Mouse (Mus musculus): ENCODE measurements around the gene Olfr156.
"Not testable (repeated sequence)": the region's sequence is repeated elsewhere in the genome, so short reads cannot be mapped to it uniquely, and the experiment has no call there.

The Olfr156 gene

GRCm38 (mm10) chr4:43795844-43796243 is 27.9 kb downstream of the Olfr156 start:
- not testable (repeated sequence) for H3K27me3 ChIP-seq (ENCODE audit: control insufficient read depth, insufficient read depth, low read length, poor library complexity, severe bottlenecking); H3K36me3 ChIP-seq (ENCODE audit: control insufficient read depth, insufficient read depth, low read length, poor library complexity, severe bottlenecking); DNase-seq (ENCODE audit: low read depth, low spot score)

GRCm38 (mm10) chr4:43795296-43795695 is 28.4 kb downstream of the Olfr156 start:
- Histone ChIP-seq H3K36me3 (ENCODE audit: control insufficient read depth, insufficient read depth, low read length, poor library complexity, severe bottlenecking) (no peaks in the 10 kb centered on the region), H3K27me3 (ENCODE audit: control insufficient read depth, insufficient read depth, low read length, poor library complexity, severe bottlenecking) (no peaks in the 10 kb centered on the region; the same call in 1 of the 2 replicates)
- no peak for DNase-seq (ENCODE audit: low read depth, low spot score)

GRCm38 (mm10) chr4:43772304-43772703 is 51.4 kb downstream of the Olfr156 start:
- H3K27me3 ChIP-seq (ENCODE audit: control insufficient read depth, insufficient read depth, low read length, poor library complexity, severe bottlenecking), result no peaks in the 10 kb centered on the region; the same call in 1 of the 2 replicates
- H3K36me3 ChIP-seq (ENCODE audit: control insufficient read depth, insufficient read depth, low read length, poor library complexity, severe bottlenecking), result no peaks in the 10 kb centered on the region
- no peak for DNase-seq (ENCODE audit: low read depth, low spot score)

GRCm38 (mm10) chr4:43771626-43772025 is 52.1 kb downstream of the Olfr156 start:
- no peak for DNase-seq (ENCODE audit: low read depth, low spot score)
- Histone ChIP-seq H3K27me3 (ENCODE audit: control insufficient read depth, insufficient read depth, low read length, poor library complexity, severe bottlenecking) (no peaks in the 10 kb centered on the region; the same call in 1 of the 2 replicates), H3K36me3 (ENCODE audit: control insufficient read depth, insufficient read depth, low read length, poor library complexity, severe bottlenecking) (no peaks in the 10 kb centered on the region)

GRCm38 (mm10) chr4:43770909-43771308 is 52.8 kb downstream of the Olfr156 start, which contains the start of gene Olfr159:
Olfr159 (minus strand) TSS chr4:43771009.
- H3K27me3 ChIP-seq (ENCODE audit: control insufficient read depth, insufficient read depth, low read length, poor library complexity, severe bottlenecking), result no peaks in the 10 kb centered on the region; the same call in 1 of the 2 replicates
- DNase-seq (ENCODE audit: low read depth, low spot score), result no peak
- H3K36me3 ChIP-seq (ENCODE audit: control insufficient read depth, insufficient read depth, low read length, poor library complexity, severe bottlenecking), result no peaks in the 10 kb centered on the region
